Mouse (Mus musculus) CH12.LX (cell line): ENCODE data around the gene Plcd1.

Experiments
- CTCF ChIP-seq, 2 experiments: IDR thresholded peaks in 1 of 2; conservative IDR thresholded peaks in 1 of 2; 2 replicates each; pipeline ENCODE4 v1.5.1; 2011 to 2012; ENCODE audit warnings: low read depth in 2 of 2, low read length in 2 of 2, improper control_type of control experiment in 1 of 2, inconsistent platforms in 1 of 2, mild to moderate bottlenecking in 1 of 2, moderate library complexity in 1 of 2
- HCFC1 ChIP-seq: IDR thresholded peaks from 2 replicates; pipeline ENCODE4 v1.6.1; 2012; ENCODE audit warnings: low read depth, mild to moderate bottlenecking, inconsistent platforms, low read length, improper control_type of control experiment
- MAX ChIP-seq: IDR thresholded peaks from 2 replicates; pipeline ENCODE4 v1.6.1; 2011; ENCODE audit warnings: low read length, improper control_type of control experiment
- MEF2A ChIP-seq: IDR thresholded peaks from 2 replicates; pipeline ENCODE4 v1.6.1; 2014; ENCODE audit warnings: low read depth, mild to moderate bottlenecking, inconsistent platforms, low read length, improper control_type of control experiment, borderline replicate concordance
- POLR2A ChIP-seq: IDR thresholded peaks from 2 replicates; pipeline ENCODE4 v1.6.1; 2011; ENCODE audit warnings: low read depth, mild to moderate bottlenecking, improper control_type of control experiment, low read length
- SIN3A ChIP-seq: IDR thresholded peaks from 2 replicates; pipeline ENCODE4 v1.6.1; 2012; ENCODE audit warnings: low read length, improper control_type of control experiment, inconsistent platforms
- SMC3 ChIP-seq: IDR thresholded peaks from 2 replicates; pipeline ENCODE4 v1.6.1; 2011; ENCODE audit warnings: low read depth, low read length, improper control_type of control experiment
- USF1 ChIP-seq: IDR thresholded peaks from 2 replicates; pipeline ENCODE4 v1.6.1; 2014; ENCODE audit warnings: low read depth, mild to moderate bottlenecking, inconsistent platforms, low read length, improper control_type of control experiment

GRCm38 (mm10) chr9:119130692-119131091 lies 37.4 kb upstream of the Plcd1 start:
- TF ChIP-seq SIN3A (no peak), SMC3 (no peak), CTCF (conservative IDR thresholded peaks at IDR 0.05 in 1 of 2, IDR thresholded peaks at IDR 0.05 in 1 of 2; ENCODE audit: low read depth in 2 of 2, low read length in 2 of 2) (no peak), MEF2A (no peak), USF1 (no peak), MAX (no peak), POLR2A (no peak), HCFC1 (no peak)
